Mouse (Mus musculus) heart, embryonic 16.5 days (tissue): ENCODE data around the gene Igsf8. TPM values are rescaled to one million over a fixed set of nuclear protein-coding genes. Genes with fewer than 3 reads are reported as not detected.

Experiments
- ATAC-seq: fragments of 200-750 bp; cut with Nextera tagmentation; replicated peaks from 2 replicates; pipeline ENCODE4 v1.8.0; 2017; ENCODE audit warnings: moderate number of reproducible peaks; ENCODE audit not compliant: insufficient read depth, low FRiP score; ENCODE audit errors: extremely low read depth
- H3K27ac ChIP-seq: fragments of 300-500 bp; sonication (generic); 2 replicates; pipeline ENCODE4 v1.5.1; 2014; ENCODE audit warnings: mild to moderate bottlenecking, low read length, control low read depth, moderate library complexity
- H3K27me3 ChIP-seq: fragments of 300-500 bp; sonication (generic); 2 replicates; pipeline ENCODE4 v1.6.1; 2014; ENCODE audit warnings: low read length, mixed read lengths; ENCODE audit not compliant: control insufficient read depth, insufficient read depth
- H3K36me3 ChIP-seq: fragments of 300-500 bp; sonication (generic); 2 replicates; pipeline ENCODE4 v1.6.1; 2014; ENCODE audit not compliant: control insufficient read depth, insufficient read depth
- H3K4me1 ChIP-seq: fragments of 300-500 bp; sonication (generic); 2 replicates; pipeline ENCODE4 v1.6.1; 2014; ENCODE audit warnings: low read length, mixed read lengths; ENCODE audit not compliant: control insufficient read depth, insufficient read depth
- H3K4me2 ChIP-seq: fragments of 300-500 bp; sonication (generic); 2 replicates; pipeline ENCODE4 v1.6.1; 2014; ENCODE audit warnings: low read depth, mild to moderate bottlenecking, control low read depth, low read length
- H3K4me3 ChIP-seq: fragments of 300-500 bp; sonication (generic); 2 replicates; pipeline ENCODE4 v1.5.1; 2014; ENCODE audit warnings: mild to moderate bottlenecking, control low read depth, low read length
- H3K9ac ChIP-seq: fragments of 300-500 bp; sonication (generic); 2 replicates; pipeline ENCODE4 v1.6.1; 2014; ENCODE audit warnings: low read length, control low read depth
- H3K9me3 ChIP-seq: fragments of 300-500 bp; sonication (generic); replicated peaks from 2 replicates; pipeline ENCODE4 v1.6.1; 2016; ENCODE audit warnings: low read length; ENCODE audit not compliant: control insufficient read depth
- WGBS: fragments of 180-500 bp; shearing (Covaris S2); extraction: QIAGEN DNeasy Blood & Tissue Kit; methylation state at CpG from one replicate; pipeline ENCODE4 v1.1.7; 2014; 5-methylcytosine and 5-hydroxymethylcytosine counted together
- polyA plus RNA-seq: library from polyadenylated mRNA; unstranded; fragments of >200 nt; fragmentation: Nextera tagmentation; extraction: Ambion mirVana; gene quantifications from 2 replicates; pipeline ENCODE4 v1.2.1, GENCODE M21; 2015

The Igsf8 gene
- polyA plus RNA-seq, 1 experiment from 2014 or later = 25.3 TPM

GRCm38 (mm10) chr1:172305153-172305552 lies 43.7 kb downstream of the Igsf8 start:
- ATAC-seq = no peak
- no peak overlapping the region for H3K9ac ChIP-seq
- H3K4me2 ChIP-seq = no peak overlapping the region
- H3K27me3 ChIP-seq = no peaks in the 10 kb centered on the region
- no peak overlapping the region for H3K4me3 ChIP-seq
- no peaks in the 10 kb centered on the region for H3K9me3 ChIP-seq
- H3K4me1 ChIP-seq = peaks cover 12% of the 10 kb centered on the region
- H3K27ac ChIP-seq = no peak overlapping the region
- no peaks in the 10 kb centered on the region for H3K36me3 ChIP-seq
- 96% methylated on average over 2 of the region's 2 CpGs for WGBS

- Histone ChIP-seq H3K4me2 (no peak overlapping the region), H3K27ac (no peak overlapping the region), H3K4me1 (peaks cover 15% of the 10 kb centered on the region), H3K9ac (no peak overlapping the region), H3K36me3 (no peaks in the 10 kb centered on the region), H3K4me3 (no peak overlapping the region), H3K27me3 (no peaks in the 10 kb centered on the region), H3K9me3 (no peaks in the 10 kb centered on the region)
- no peak for ATAC-seq
- 81% methylated on average over 3 of the region's 3 CpGs for WGBS
Measured at GRCm38 (mm10) chr1:172305635-172306034, 44.2 kb downstream of the Igsf8 start.

GRCm38 (mm10) chr1:172306196-172306595 lies 44.8 kb downstream of the Igsf8 start:
- Histone ChIP-seq H3K9me3 (no peaks in the 10 kb centered on the region), H3K27me3 (no peaks in the 10 kb centered on the region), H3K4me1 (peaks cover 15% of the 10 kb centered on the region), H3K36me3 (no peaks in the 10 kb centered on the region), H3K4me2 (no peak overlapping the region), H3K9ac (no peak overlapping the region), H3K27ac (no peak overlapping the region), H3K4me3 (no peak overlapping the region)
- WGBS = 66% methylated on average over 4 of the region's 4 CpGs
- no peak for ATAC-seq

GRCm38 (mm10) chr1:172306885-172307284 lies 45.4 kb downstream of the Igsf8 start:
- no peaks in the 10 kb centered on the region for H3K27me3 ChIP-seq
- H3K36me3 ChIP-seq = no peaks in the 10 kb centered on the region
- peaks cover 17% of the 10 kb centered on the region for H3K4me1 ChIP-seq
- ATAC-seq = no peak
- H3K9me3 ChIP-seq = no peaks in the 10 kb centered on the region
- no peak overlapping the region for H3K9ac ChIP-seq
- H3K4me2 ChIP-seq = no peak overlapping the region
- WGBS = 70% methylated on average over 6 of the region's 6 CpGs
- no peak overlapping the region for H3K4me3 ChIP-seq
- H3K27ac ChIP-seq = no peak overlapping the region

GRCm38 (mm10) chr1:172307936-172308335 lies 46.5 kb downstream of the Igsf8 start:
- H3K9me3 ChIP-seq = no peaks in the 10 kb centered on the region
- no peak overlapping the region for H3K4me2 ChIP-seq
- H3K9ac ChIP-seq = no peak overlapping the region
- H3K36me3 ChIP-seq = no peaks in the 10 kb centered on the region
- no peak overlapping the region for H3K27ac ChIP-seq
- peaks cover 20% of the 10 kb centered on the region for H3K4me1 ChIP-seq
- H3K4me3 ChIP-seq = no peak overlapping the region
- no peak for ATAC-seq
- 68% methylated on average over 10 of the region's 10 CpGs for WGBS
- no peaks in the 10 kb centered on the region for H3K27me3 ChIP-seq

- ATAC-seq = no peak
- H3K4me2 ChIP-seq = no peak overlapping the region
- no peak overlapping the region for H3K9ac ChIP-seq
- H3K27me3 ChIP-seq = no peaks in the 10 kb centered on the region
- peaks cover 23% of the 10 kb centered on the region for H3K4me1 ChIP-seq
- H3K4me3 ChIP-seq = no peak overlapping the region
- WGBS = 78% methylated on average over 1 of the region's 1 CpGs
- H3K9me3 ChIP-seq = no peaks in the 10 kb centered on the region
- H3K27ac ChIP-seq = no peak overlapping the region
- H3K36me3 ChIP-seq = no peaks in the 10 kb centered on the region
Measured at GRCm38 (mm10) chr1:172308409-172308808, 47.0 kb downstream of the Igsf8 start.

GRCm38 (mm10) chr1:172309699-172310398 lies 48.4 kb downstream of the Igsf8 start:
- H3K4me3 ChIP-seq = peak overlapping the region; percentile 51
- peak; percentile 64 for ATAC-seq
- H3K36me3 ChIP-seq = no peaks in the 10 kb centered on the region
- WGBS = 1% methylated on average over 14 of the region's 14 CpGs
- peaks cover 23% of the 10 kb centered on the region for H3K4me1 ChIP-seq
- H3K9me3 ChIP-seq = no peaks in the 10 kb centered on the region
- no peaks in the 10 kb centered on the region for H3K27me3 ChIP-seq
- peak overlapping the region; percentile 94 for H3K27ac ChIP-seq
- H3K9ac ChIP-seq = peak overlapping the region; percentile 80
- H3K4me2 ChIP-seq = peak overlapping the region; percentile 96

- Histone ChIP-seq H3K4me2 (peak overlapping the region; percentile 99), H3K9me3 (no peaks in the 10 kb centered on the region), H3K36me3 (no peaks in the 10 kb centered on the region), H3K27ac (peak overlapping the region; percentile 93), H3K4me1 (peaks cover 23% of the 10 kb centered on the region), H3K9ac (peak overlapping the region; percentile 89), H3K27me3 (no peaks in the 10 kb centered on the region), H3K4me3 (peak overlapping the region; percentile 78)
- peak; percentile 3; the same call in 1 of the 2 replicates for ATAC-seq
- WGBS = 3% methylated on average over 22 of the region's 23 CpGs
Measured at GRCm38 (mm10) chr1:172311248-172311906, 49.9 kb downstream of the Igsf8 start.
